Mouse (Mus musculus) limb, embryonic 12.5 days (tissue): ENCODE data around the gene Btbd7. TPM values are rescaled to one million over a fixed set of nuclear protein-coding genes. Genes with fewer than 3 reads are reported as not detected.

ENCODE experiments used
- ATAC-seq: fragments of 200-750 bp; cut with Nextera tagmentation; 2 replicates; pipeline ENCODE4 v1.8.0; 2017; ENCODE audit warnings: low read depth, moderate TSS enrichment; ENCODE audit not compliant: insufficient number of reproducible peaks, insufficient read depth, low FRiP score, low TSS enrichment
- H3K27ac ChIP-seq: fragments of 300-500 bp; sonication (generic); 2 replicates; pipeline ENCODE4 v1.5.1; 2016; ENCODE audit warnings: mild to moderate bottlenecking, moderate library complexity
- H3K27me3 ChIP-seq: fragments of 300-500 bp; sonication (generic); 2 replicates; pipeline ENCODE4 v1.6.1; 2016; ENCODE audit warnings: mild to moderate bottlenecking, moderate library complexity
- H3K36me3 ChIP-seq: fragments of 300-500 bp; sonication (generic); 2 replicates; pipeline ENCODE4 v1.6.1; 2016; ENCODE audit warnings: mild to moderate bottlenecking, moderate library complexity
- H3K4me1 ChIP-seq: fragments of 300-500 bp; sonication (generic); replicated peaks from 2 replicates; pipeline ENCODE4 v1.6.1; 2016
- H3K4me2 ChIP-seq: fragments of 300-500 bp; sonication (generic); 2 replicates; pipeline ENCODE4 v1.6.1; 2016; ENCODE audit warnings: mild to moderate bottlenecking, moderate library complexity
- H3K4me3 ChIP-seq: fragments of 300-500 bp; sonication (generic); replicated peaks from 2 replicates; pipeline ENCODE4 v1.5.1; 2016; ENCODE audit warnings: mild to moderate bottlenecking
- H3K9ac ChIP-seq: fragments of 300-500 bp; sonication (generic); replicated peaks from 2 replicates; pipeline ENCODE4 v1.6.1; 2016; ENCODE audit warnings: mild to moderate bottlenecking, moderate library complexity
- H3K9me3 ChIP-seq: fragments of 300-500 bp; sonication (generic); 2 replicates; pipeline ENCODE4 v1.6.1; 2016; ENCODE audit warnings: mild to moderate bottlenecking, moderate library complexity
- WGBS: fragments of 180-500 bp; shearing (Covaris S2); methylation state at CpG from one replicate; pipeline ENCODE4 v1.1.7; 2016; 5-methylcytosine and 5-hydroxymethylcytosine counted together
- polyA plus RNA-seq: library from polyadenylated mRNA; unstranded; fragments of >200 nt; fragmentation: Nextera tagmentation; extraction: Ambion mirVana; gene quantifications from 2 replicates; pipeline ENCODE4 v1.2.1, GENCODE M21; 2016

Btbd7 gene
- polyA plus RNA-seq, 1 experiment from 2014 or later, result 28.8 TPM

- ATAC-seq, result peak; percentile 74
- Histone ChIP-seq H3K4me2 (peak overlapping the region; percentile 53), H3K36me3 (no peaks in the 10 kb centered on the region), H3K4me1 (peaks cover 22% of the 10 kb centered on the region), H3K27me3 (no peaks in the 10 kb centered on the region), H3K27ac (peak overlapping the region; percentile 97), H3K4me3 (peak overlapping the region; percentile 11; the same call in 1 of the 2 replicates), H3K9ac (0 out of 2 replicates have a peak overlapping the region, but pooled peaks have one; percentile 34), H3K9me3 (no peaks in the 10 kb centered on the region)
- 14% methylated on average over 16 of the region's 16 CpGs for WGBS
Measured at GRCm38 (mm10) chr12:102730798-102731619, 147.3 kb downstream of the Btbd7 start.

Other genes with a start within 250 kb of the Btbd7 start
- gene Itpk1, start 173.5 kb downstream of the Btbd7 start, polyA plus RNA-seq, result 8.9 and 9.8 TPM in 2 replicates
- gene Moap1, start 134.8 kb downstream of the Btbd7 start, polyA plus RNA-seq, result 26.0 and 34.1 TPM in 2 replicates
- gene Tmem251, start 134.7 kb downstream of the Btbd7 start, polyA plus RNA-seq, result 11.1 and 11.5 TPM in 2 replicates
- not detected in 2 replicates for gene Gm28051, start 120.7 kb downstream of the Btbd7 start, polyA plus RNA-seq
- 39.9 and 46.3 TPM in 2 replicates for gene Gon7, start 120.7 kb downstream of the Btbd7 start, polyA plus RNA-seq
- 46.7 and 47.7 TPM in 2 replicates for gene Ubr7, start 120.5 kb downstream of the Btbd7 start, polyA plus RNA-seq
- gene Gm20604, start 119.8 kb downstream of the Btbd7 start, polyA plus RNA-seq, result 29.9 and 34.0 TPM in 2 replicates
- not detected in 2 replicates for gene Cox8c, start 20.8 kb upstream of the Btbd7 start, polyA plus RNA-seq
- gene Unc79, start 70.4 kb upstream of the Btbd7 start, polyA plus RNA-seq, result 0.24 and 0.26 TPM in 2 replicates